8 mouse cellular contexts compared by ENCODE assay signal in genomic region chr7:122945149-122945548, GRCm38 (mm10). TPM values are rescaled to one million over a fixed set of nuclear protein-coding genes. Genes with fewer than 3 reads are reported as not detected.
DNase-seq lines count a peak whose midpoint lies in the region; ATAC-seq and TF ChIP-seq lines count a peak whose summit lies in the region.

No protein-coding gene starts in this region.

- no peaks in the 10 kb centered on the region for H3K9me3 ChIP-seq in kidney, embryonic 15.5 days (replicated peaks)
- no peaks in the 10 kb centered on the region for H3K9me3 ChIP-seq in limb, embryonic 11.5 days (ENCODE audit: control insufficient read depth, low read length)
- no peaks in the 10 kb centered on the region for H3K9me3 ChIP-seq in stomach, embryonic 15.5 days

- no peak overlapping the region for H3K27ac ChIP-seq in kidney, embryonic 15.5 days
- no peak overlapping the region for H3K27ac ChIP-seq in gastrocnemius, adult 2 months
- no peak overlapping the region for H3K27ac ChIP-seq in kidney, adult 2 months (ENCODE audit: insufficient read depth, low read depth, low read length)
- H3K27ac ChIP-seq in limb, embryonic 11.5 days (replicated peaks; ENCODE audit: low read depth, low read length): no peak overlapping the region
- H3K27ac ChIP-seq in stomach, embryonic 15.5 days: no peak overlapping the region

- DNase-seq in kidney, adult 11 months: peak; percentile 64
- DNase-seq in cerebellum, postnatal 25 days: peak; percentile 80 to 89
- DNase-seq in gastrocnemius, adult 2 months: peak; percentile 78
- DNase-seq in kidney, adult 2 months: peak; percentile 82
- peak; percentile 83 for DNase-seq in limb, embryonic 11.5 days (ENCODE audit: low spot score)

- no peak for TF ChIP-seq POLR2A in kidney, adult 2 months (IDR thresholded peaks at IDR 0.05; ENCODE audit: low read depth, low read length)

- no peak overlapping the region for H3K4me2 ChIP-seq in kidney, embryonic 15.5 days
- no peak overlapping the region for H3K4me2 ChIP-seq in limb, embryonic 11.5 days (ENCODE audit: low read depth, severe bottlenecking)
- no peak overlapping the region for H3K4me2 ChIP-seq in stomach, embryonic 15.5 days

- no peak; the same call in 1 of the 2 replicates for ATAC-seq in kidney, embryonic 15.5 days (replicated peaks; ENCODE audit: low FRiP score)
- no peak for ATAC-seq in limb, embryonic 11.5 days (ENCODE audit: insufficient number of reproducible peaks, low FRiP score, low TSS enrichment, low read depth)
- ATAC-seq in monocyte, adult 5-6 weeks (replicated peaks; ENCODE audit: insufficient number of reproducible peaks, low FRiP score, low TSS enrichment, poor library complexity, severe bottlenecking): peak; percentile 78
- ATAC-seq in stomach, embryonic 15.5 days (ENCODE audit: insufficient read depth, low FRiP score, low read depth): 0 out of 2 replicates have a peak, but pooled peaks have one; percentile 50

- intact Hi-C loops in gastrocnemius, adult 2 months (cut with DNase I): loop anchor here (10.0 kb wide), 1 partner anchor 60 kb away; no protein-coding TSS in a partner anchor

- no peaks in the 10 kb centered on the region for H3K36me3 ChIP-seq in kidney, embryonic 15.5 days
- no peaks in the 10 kb centered on the region for H3K36me3 ChIP-seq in kidney, adult 2 months (ENCODE audit: control insufficient read depth, insufficient read depth, low read length)
- no peaks in the 10 kb centered on the region for H3K36me3 ChIP-seq in limb, embryonic 11.5 days (ENCODE audit: control insufficient read depth, insufficient read depth, low read length)
- H3K36me3 ChIP-seq in stomach, embryonic 15.5 days: no peaks in the 10 kb centered on the region

- no peak overlapping the region for H3K9ac ChIP-seq in kidney, embryonic 15.5 days
- H3K9ac ChIP-seq in limb, embryonic 11.5 days (ENCODE audit: low read length): no peak overlapping the region
- no peak overlapping the region for H3K9ac ChIP-seq in stomach, embryonic 15.5 days

- peak; percentile 98 for TF ChIP-seq CTCF in gastrocnemius, adult 2 months (IDR thresholded peaks at IDR 0.05)
- peak; percentile 51 for TF ChIP-seq CTCF in kidney, adult 2 months (conservative IDR thresholded peaks at IDR 0.05; ENCODE audit: insufficient read depth, insufficient read length, low read depth, low read length)

- no peaks in the 10 kb centered on the region for H3K4me1 ChIP-seq in kidney, embryonic 15.5 days
- no peaks in the 10 kb centered on the region for H3K4me1 ChIP-seq in kidney, adult 2 months (ENCODE audit: control insufficient read depth, insufficient read depth, low read length)
- H3K4me1 ChIP-seq in limb, embryonic 11.5 days (ENCODE audit: control insufficient read depth, insufficient read depth, low read length): no peaks in the 10 kb centered on the region
- H3K4me1 ChIP-seq in stomach, embryonic 15.5 days: no peaks in the 10 kb centered on the region

- 4% methylated on average over 1 of the region's 1 CpGs for WGBS in kidney, embryonic 15.5 days
- WGBS in kidney, adult 2 months: 2% methylated on average over 1 of the region's 1 CpGs
- WGBS in limb, embryonic 11.5 days: 0% methylated on average over 1 of the region's 1 CpGs
- WGBS in stomach, embryonic 15.5 days: 11% methylated on average over 1 of the region's 1 CpGs

- no peak overlapping the region for H3K4me3 ChIP-seq in kidney, embryonic 15.5 days (replicated peaks)
- H3K4me3 ChIP-seq in gastrocnemius, adult 2 months: no peak overlapping the region
- no peak overlapping the region for H3K4me3 ChIP-seq in kidney, adult 2 months (ENCODE audit: insufficient read depth, low read depth, low read length)
- no peak overlapping the region for H3K4me3 ChIP-seq in limb, embryonic 11.5 days (ENCODE audit: low read depth, low read length)
- no peak overlapping the region for H3K4me3 ChIP-seq in stomach, embryonic 15.5 days (replicated peaks)

- no peaks in the 10 kb centered on the region for H3K27me3 ChIP-seq in kidney, embryonic 15.5 days
- H3K27me3 ChIP-seq in kidney, adult 2 months (replicated peaks; ENCODE audit: control insufficient read depth, insufficient read depth, low read length): no peaks in the 10 kb centered on the region
- no peaks in the 10 kb centered on the region for H3K27me3 ChIP-seq in limb, embryonic 11.5 days (ENCODE audit: control insufficient read depth, insufficient read depth, low read length)
- no peaks in the 10 kb centered on the region for H3K27me3 ChIP-seq in stomach, embryonic 15.5 days (replicated peaks)

RNA-seq across cellular contexts. Expression of gene Rbbp6, which starts 20.3 kb away (rescaled TPM):
- 30.6 and 31.9 TPM in 2 replicates for polyA plus RNA-seq in kidney, embryonic 15.5 days (2015; fragmentation: Nextera tagmentation; extraction: Ambion mirVana)
- total RNA-seq in gastrocnemius, adult 2 months (2021): 10 to 100 TPM; 25.7 to 30.5 TPM
- 7.2 and 11.1 TPM in 2 replicates for polyA plus RNA-seq in kidney, adult 2 months (2012; rRNA removed)
- polyA plus RNA-seq in limb, embryonic 11.5 days (2014; fragmentation: Nextera tagmentation; extraction: Ambion mirVana): 37.8 and 39.3 TPM in 2 replicates
- total RNA-seq in monocyte, adult 5-6 weeks (2017): 62.3 to 104 TPM (median 75.5 TPM) in 3 replicates
- 28.3 and 28.6 TPM in 2 replicates for polyA plus RNA-seq in stomach, embryonic 15.5 days (2015; fragmentation: Nextera tagmentation; extraction: Ambion mirVana)

Comparison
In these comparisons a context has a peak if more than half of its experiments do, and no peak if none do; other contexts are left out.
1. ATAC-seq: peak in monocyte, adult 5-6 weeks (single experiment) and stomach, embryonic 15.5 days (single experiment); none in kidney, embryonic 15.5 days (single experiment) and limb, embryonic 11.5 days (single experiment).
2. Peak in every context shown above with its lines, with median percentiles within 50 percentile points of each other: DNase-seq.